Mouse (Mus musculus): ENCODE results near the gene Gm49416.
"Not testable (repeated sequence)": the region's sequence is repeated elsewhere in the genome, so short reads cannot be mapped to it uniquely, and the experiment has no call there.

DNA sequence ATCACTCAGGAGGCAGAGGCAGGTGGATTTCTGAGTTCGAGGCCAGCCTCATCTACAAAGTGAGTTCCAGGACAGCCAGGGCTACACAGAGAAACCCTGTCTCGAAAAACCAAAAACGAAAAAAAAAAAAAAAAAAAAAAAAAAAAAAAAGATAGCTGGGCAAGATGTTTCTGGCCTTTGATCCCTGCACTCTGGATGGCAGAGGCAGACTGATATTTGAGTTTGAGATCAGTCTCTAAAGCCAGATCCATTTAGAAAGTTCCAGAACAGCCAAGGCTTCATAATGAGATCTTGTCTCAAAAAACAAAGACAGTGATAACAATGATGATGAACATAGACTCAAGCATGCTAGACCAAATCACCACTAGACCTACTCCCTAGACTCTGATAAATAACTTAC lies 18.3 kb upstream of the Gm49416 start:
- not testable (repeated sequence) for TF ChIP-seq CTCF, EP300 (IDR thresholded peaks at IDR 0.05)

Measured in lung, postnatal 0 days (tissue).